Mouse (Mus musculus) heart, postnatal 4 days (tissue): Measurements from ENCODE around the gene Hdhd5. TPM values are rescaled to one million over a fixed set of nuclear protein-coding genes. Genes with fewer than 3 reads are reported as not detected.

Experiments used
- total RNA-seq, 2 experiments: library from RNA; stranded (reverse); gene quantifications; 2 replicates each; pipeline ENCODE4 v1.2.3; 2021

Gene Hdhd5
- total RNA-seq, 2 experiments from 2014 or later, result 15.2 to 17.6 TPM

Other genes starting within 250 kb of the Hdhd5 start
- gene D330020A13Rik, start 237.0 kb downstream of the Hdhd5 start, total RNA-seq, result not detected
- gene B4galnt3, start 236.8 kb downstream of the Hdhd5 start, total RNA-seq, result under 1 TPM; 0.65 to 0.81 TPM
- gene Kdm5a, start 167.2 kb downstream of the Hdhd5 start, total RNA-seq, result 10 to 100 TPM; 44.8 to 45.7 TPM
- 10 to 100 TPM; 10.5 to 12.2 TPM for gene Ccdc77, start 166.9 kb downstream of the Hdhd5 start, total RNA-seq
- gene Il17ra, start 68.1 kb downstream of the Hdhd5 start, total RNA-seq, result 1 to 10 TPM; 3.1 to 5.1 TPM
- gene Tmem121b, start 37.5 kb downstream of the Hdhd5 start, total RNA-seq, result under 1 TPM; 0.05 to 0.07 TPM
- 1 to 10 TPM; 8.0 to 9.5 TPM for gene Cecr2, start 135.1 kb upstream of the Hdhd5 start, total RNA-seq
- gene Slc25a18, start 242.3 kb upstream of the Hdhd5 start, total RNA-seq, result under 1 TPM; 0.14 to 0.36 TPM